Mouse (Mus musculus) embryonic facial prominence, embryonic 11.5 days (tissue): ENCODE data around the gene Mettl5. TPM values are rescaled to one million over a fixed set of nuclear protein-coding genes. Genes with fewer than 3 reads are reported as not detected.

ENCODE experiments used
- ATAC-seq: fragments of 200-750 bp; cut with Nextera tagmentation; replicated peaks from 2 replicates; pipeline ENCODE4 v1.8.0; 2017; ENCODE audit warnings: low read depth; ENCODE audit not compliant: insufficient number of reproducible peaks, low FRiP score, low TSS enrichment
- DNase-seq: peaks from one replicate; pipeline ENCODE4 v3.0.0-alpha.2; 2015; ENCODE audit warnings: low spot score
- H3K27ac ChIP-seq: fragments of 300-500 bp; sonication (generic); replicated peaks from 2 replicates; pipeline ENCODE4 v1.5.1; 2014; ENCODE audit warnings: mild to moderate bottlenecking, low read depth, low read length, control low read depth
- H3K27me3 ChIP-seq: fragments of 300-500 bp; sonication (generic); 2 replicates; pipeline ENCODE4 v1.6.1; 2014; ENCODE audit warnings: mild to moderate bottlenecking, low read length, moderate library complexity, mixed read lengths; ENCODE audit not compliant: control insufficient read depth, insufficient read depth
- H3K36me3 ChIP-seq: fragments of 300-500 bp; sonication (generic); replicated peaks from 2 replicates; pipeline ENCODE4 v1.6.1; 2014; ENCODE audit warnings: low read depth, mild to moderate bottlenecking, low read length, moderate library complexity, mixed read lengths; ENCODE audit not compliant: control insufficient read depth, insufficient read depth
- H3K4me1 ChIP-seq: fragments of 300-500 bp; sonication (generic); 2 replicates; pipeline ENCODE4 v1.6.1; 2014; ENCODE audit warnings: low read length, mixed read lengths; ENCODE audit not compliant: control insufficient read depth, insufficient read depth
- H3K4me2 ChIP-seq: fragments of 300-500 bp; sonication (generic); 2 replicates; pipeline ENCODE4 v1.6.1; 2014; ENCODE audit warnings: low read depth, mild to moderate bottlenecking, control low read depth, low read length, moderate library complexity
- H3K4me3 ChIP-seq: fragments of 300-500 bp; sonication (generic); 2 replicates; pipeline ENCODE4 v1.5.1; 2014; ENCODE audit warnings: low read depth, low read length, control low read depth
- H3K9ac ChIP-seq: fragments of 300-500 bp; sonication (generic); replicated peaks from 2 replicates; pipeline ENCODE4 v1.6.1; 2014; ENCODE audit warnings: mild to moderate bottlenecking, control low read depth, low read length
- H3K9me3 ChIP-seq: fragments of 300-500 bp; sonication (generic); replicated peaks from 2 replicates; pipeline ENCODE4 v1.6.1; 2016; ENCODE audit warnings: mild to moderate bottlenecking, low read length, inconsistent platforms, mixed read lengths; ENCODE audit not compliant: control insufficient read depth
- WGBS: fragments of 180-500 bp; shearing (Covaris S2); extraction: QIAGEN DNeasy Blood & Tissue Kit; methylation state at CpG from one replicate; pipeline ENCODE4 v1.1.7; 2014; 5-methylcytosine and 5-hydroxymethylcytosine counted together
- polyA plus RNA-seq: library from polyadenylated mRNA; unstranded; fragments of >200 nt; fragmentation: Nextera tagmentation; extraction: Ambion mirVana; gene quantifications from 2 replicates; pipeline ENCODE4 v1.2.1, GENCODE M21; 2014

Gene Mettl5
- polyA plus RNA-seq, 1 experiment from 2014 or later, result 31.5 TPM

DNA sequence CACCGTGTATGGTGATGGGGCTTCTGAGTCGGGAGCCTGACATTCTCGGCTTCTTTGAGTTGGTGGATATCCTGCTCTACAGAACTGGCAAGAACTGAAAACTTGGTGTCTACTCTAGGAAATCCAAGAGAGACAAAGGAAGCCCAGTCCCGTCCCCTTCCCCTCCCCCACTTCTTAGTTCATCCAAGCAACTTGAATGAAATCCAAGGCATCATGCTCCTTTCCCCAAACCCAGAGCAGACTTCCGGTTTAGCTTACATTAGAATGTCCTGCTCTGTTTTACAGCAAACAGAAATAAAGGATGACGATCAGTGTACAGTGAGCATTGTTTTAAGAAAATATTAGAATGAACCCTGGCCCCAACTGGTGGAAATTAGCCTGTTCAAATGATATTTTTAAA lies 36.2 kb downstream of the Mettl5 start:
- Histone ChIP-seq H3K27ac (no peak overlapping the region), H3K4me1 (no peaks in the 10 kb centered on the region), H3K9me3 (no peaks in the 10 kb centered on the region), H3K4me2 (no peak overlapping the region), H3K27me3 (no peaks in the 10 kb centered on the region), H3K36me3 (no peaks in the 10 kb centered on the region), H3K4me3 (no peak overlapping the region), H3K9ac (no peak overlapping the region)
- WGBS, result 68% methylated on average over 6 of the region's 6 CpGs
- no peak for ATAC-seq
- no peak for DNase-seq

DNA sequence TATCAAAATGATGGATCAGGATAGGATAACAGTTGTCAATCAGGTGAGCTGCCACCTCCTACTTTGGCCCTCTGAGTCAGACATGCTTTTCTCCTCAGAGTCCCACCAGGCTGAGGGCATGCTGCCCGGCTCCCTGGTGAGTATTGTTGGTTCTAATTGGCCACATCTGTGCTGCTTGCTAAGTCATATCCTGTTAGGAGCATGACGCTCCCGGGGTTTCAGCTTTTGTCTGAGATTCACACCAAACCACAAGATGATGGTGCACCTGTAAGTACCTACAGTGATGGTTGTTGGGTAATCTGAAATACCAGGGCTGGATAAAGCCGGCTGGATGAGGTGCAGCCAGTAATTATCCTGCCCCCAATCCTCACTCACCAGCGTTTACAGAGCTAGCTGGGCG lies 45.2 kb downstream of the Mettl5 start:
- no peak overlapping the region for H3K9ac ChIP-seq
- ATAC-seq (no peak), DNase-seq (no peak)
- H3K27ac ChIP-seq, result no peak overlapping the region
- 33% methylated on average over 6 of the region's 6 CpGs for WGBS
- no peak overlapping the region for H3K4me3 ChIP-seq
- no peaks in the 10 kb centered on the region for H3K27me3 ChIP-seq
- no peaks in the 10 kb centered on the region for H3K36me3 ChIP-seq
- H3K4me2 ChIP-seq, result no peak overlapping the region
- H3K9me3 ChIP-seq, result no peaks in the 10 kb centered on the region
- H3K4me1 ChIP-seq, result no peaks in the 10 kb centered on the region

DNA sequence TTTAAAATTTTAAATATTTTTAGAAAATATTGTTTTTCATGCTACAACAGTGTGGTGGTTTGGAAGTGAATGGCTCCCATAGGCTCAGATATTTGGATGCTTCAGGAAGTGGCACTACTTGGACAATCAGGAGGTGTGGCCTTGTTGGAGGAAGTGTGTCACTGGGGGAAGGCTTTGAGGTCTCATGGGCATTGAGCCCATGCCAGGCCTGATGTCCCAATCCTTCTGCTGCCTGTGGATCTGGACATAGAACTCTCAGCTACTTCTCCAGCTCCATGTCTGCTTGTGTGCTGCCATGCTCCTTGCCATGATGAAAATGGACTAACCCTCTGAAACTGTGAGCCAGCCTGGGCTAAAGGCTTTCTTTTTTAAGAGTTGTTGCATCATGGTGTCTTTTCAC lies 46.7 kb downstream of the Mettl5 start:
- Histone ChIP-seq H3K27ac (no peak overlapping the region), H3K36me3 (no peaks in the 10 kb centered on the region; the same call in 1 of the 2 replicates), H3K4me1 (no peaks in the 10 kb centered on the region), H3K4me3 (no peak overlapping the region), H3K27me3 (no peaks in the 10 kb centered on the region), H3K4me2 (no peak overlapping the region), H3K9me3 (no peaks in the 10 kb centered on the region), H3K9ac (no peak overlapping the region)
- no peak for DNase-seq
- no peak for ATAC-seq

GRCm38 (mm10) chr2:69837996-69838395 lies 47.4 kb downstream of the Mettl5 start:
- Histone ChIP-seq H3K4me2 (no peak overlapping the region), H3K4me3 (no peak overlapping the region), H3K27me3 (no peaks in the 10 kb centered on the region), H3K9me3 (no peaks in the 10 kb centered on the region), H3K27ac (no peak overlapping the region), H3K36me3 (no peaks in the 10 kb centered on the region; the same call in none of the 2 replicates), H3K4me1 (no peaks in the 10 kb centered on the region), H3K9ac (no peak overlapping the region)
- 27% methylated on average over 3 of the region's 3 CpGs for WGBS
- ATAC-seq, result no peak
- DNase-seq, result no peak

GRCm38 (mm10) chr2:69837244-69837967 lies 48.0 kb downstream of the Mettl5 start:
- Histone ChIP-seq H3K9ac (no peak overlapping the region), H3K36me3 (no peaks in the 10 kb centered on the region; the same call in none of the 2 replicates), H3K9me3 (no peaks in the 10 kb centered on the region), H3K4me2 (no peak overlapping the region), H3K27me3 (no peaks in the 10 kb centered on the region), H3K27ac (no peak overlapping the region), H3K4me1 (no peaks in the 10 kb centered on the region), H3K4me3 (no peak overlapping the region)
- DNase-seq (no peak), ATAC-seq (no peak)
- WGBS, result 73% methylated on average over 6 of the region's 7 CpGs

- no peak overlapping the region for H3K27ac ChIP-seq
- no peak overlapping the region for H3K9ac ChIP-seq
- DNase-seq (no peak), ATAC-seq (no peak)
- WGBS, result 87% methylated on average over 8 of the region's 8 CpGs
- H3K4me2 ChIP-seq, result no peak overlapping the region
- no peak overlapping the region for H3K4me3 ChIP-seq
- no peaks in the 10 kb centered on the region for H3K4me1 ChIP-seq
- no peaks in the 10 kb centered on the region for H3K9me3 ChIP-seq
- peaks cover 2% of the 10 kb centered on the region for H3K36me3 ChIP-seq
- H3K27me3 ChIP-seq, result no peaks in the 10 kb centered on the region
These were observed 55.3 kb downstream of the Mettl5 start for GRCm38 (mm10) chr2:69830116-69830515.

- H3K4me2 ChIP-seq, result no peak overlapping the region
- peaks cover 2% of the 10 kb centered on the region for H3K36me3 ChIP-seq
- no peaks in the 10 kb centered on the region for H3K4me1 ChIP-seq
- no peaks in the 10 kb centered on the region for H3K27me3 ChIP-seq
- ATAC-seq (no peak), DNase-seq (no peak)
- no peak overlapping the region for H3K27ac ChIP-seq
- no peaks in the 10 kb centered on the region for H3K9me3 ChIP-seq
- WGBS, result 95% methylated on average over 2 of the region's 2 CpGs
- no peak overlapping the region for H3K9ac ChIP-seq
- no peak overlapping the region for H3K4me3 ChIP-seq
These were observed 55.7 kb downstream of the Mettl5 start for GRCm38 (mm10) chr2:69829680-69830079.

GRCm38 (mm10) chr2:69828031-69828430 lies 57.4 kb downstream of the Mettl5 start:
- Histone ChIP-seq H3K4me1 (no peaks in the 10 kb centered on the region), H3K27me3 (no peaks in the 10 kb centered on the region), H3K9ac (no peak overlapping the region), H3K27ac (no peak overlapping the region), H3K4me2 (no peak overlapping the region), H3K36me3 (peaks cover 2% of the 10 kb centered on the region), H3K4me3 (no peak overlapping the region), H3K9me3 (no peaks in the 10 kb centered on the region)
- ATAC-seq, result no peak
- no peak for DNase-seq
- WGBS, result 53% methylated on average over 7 of the region's 7 CpGs
